Mouse (Mus musculus): ENCODE data around the gene Phpt1.

DNA sequence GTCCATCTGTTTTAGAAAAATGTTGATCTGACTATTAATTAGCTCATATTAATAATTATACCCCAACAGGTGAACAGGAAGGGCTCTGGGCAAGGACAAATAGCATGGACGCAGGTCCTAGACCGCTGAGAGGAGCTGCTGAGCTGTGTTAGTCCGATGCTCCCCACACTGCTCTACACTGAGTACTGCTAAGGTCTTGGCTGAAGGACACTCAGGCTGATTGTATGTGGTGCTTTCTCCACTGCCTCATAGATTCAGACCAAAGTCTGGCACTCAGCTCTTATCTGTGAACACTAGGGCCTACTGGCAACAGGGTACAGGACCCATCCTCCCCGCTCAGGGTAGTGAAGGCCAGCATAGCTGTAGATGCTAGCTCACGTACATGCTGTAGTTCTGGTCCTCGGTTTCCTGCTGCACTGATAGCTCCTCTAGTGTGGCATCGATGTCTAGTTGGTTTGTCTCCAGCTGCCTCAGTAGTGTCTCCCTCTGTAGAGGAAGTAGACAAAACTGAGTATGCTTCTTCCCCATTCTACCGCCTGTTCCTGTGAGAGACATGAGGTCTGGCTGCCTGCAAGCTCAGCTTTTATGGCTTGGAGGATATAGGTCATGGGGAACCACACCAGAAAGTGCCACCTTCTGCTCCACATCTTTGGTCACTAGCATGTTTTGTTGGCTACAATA lies 13.3 kb upstream of the Phpt1 start:
- TF ChIP-seq GATA1 (IDR thresholded peaks at IDR 0.05; ENCODE audit: low read length): no peak
- TF ChIP-seq TAL1 (IDR thresholded peaks at IDR 0.05; ENCODE audit: low read length): no peak
